Mouse (Mus musculus) midbrain, postnatal 0 days (tissue): ENCODE results near the gene Nexn. TPM values are rescaled to one million over a fixed set of nuclear protein-coding genes. Genes with fewer than 3 reads are reported as not detected.
"Not testable (repeated sequence)": the region's sequence is repeated elsewhere in the genome, so short reads cannot be mapped to it uniquely, and the experiment has no call there.

Experiments used
- ATAC-seq: fragments of 200-750 bp; cut with Nextera tagmentation; 2 replicates; pipeline ENCODE4 v1.8.0; 2017; ENCODE audit warnings: moderate number of reproducible peaks, mild to moderate bottlenecking, moderate TSS enrichment, moderate library complexity; ENCODE audit not compliant: low FRiP score
- DNase-seq: peaks from one replicate; pipeline ENCODE4 v3.0.0-alpha.2; 2015; ENCODE audit warnings: low spot score
- H3K27ac ChIP-seq: fragments of 300-500 bp; sonication (generic); 2 replicates; pipeline ENCODE4 v1.5.1; 2014; ENCODE audit warnings: low read depth, mild to moderate bottlenecking, low read length, mixed read lengths
- H3K27me3 ChIP-seq: fragments of 300-500 bp; sonication (generic); 2 replicates; pipeline ENCODE4 v1.6.1; 2014; ENCODE audit warnings: low read length, control low read depth, mixed read lengths; ENCODE audit not compliant: insufficient read depth
- H3K36me3 ChIP-seq: fragments of 300-500 bp; sonication (generic); 2 replicates; pipeline ENCODE4 v1.6.1; 2014; ENCODE audit warnings: low read length, control low read depth, mixed read lengths; ENCODE audit not compliant: insufficient read depth
- H3K4me1 ChIP-seq: fragments of 300-500 bp; sonication (generic); 2 replicates; pipeline ENCODE4 v1.6.1; 2014; ENCODE audit warnings: mild to moderate bottlenecking, control low read depth, antibody characterized with exemption, low read length, mixed read lengths; ENCODE audit not compliant: insufficient read depth
- H3K4me2 ChIP-seq: fragments of 300-500 bp; sonication (generic); 2 replicates; pipeline ENCODE4 v1.6.1; 2014; ENCODE audit warnings: low read depth, mild to moderate bottlenecking, low read length, mixed read lengths; ENCODE audit not compliant: poor library complexity, severe bottlenecking
- H3K4me3 ChIP-seq: fragments of 300-500 bp; sonication (generic); 2 replicates; pipeline ENCODE4 v1.5.1; 2014; ENCODE audit warnings: low read depth, mild to moderate bottlenecking, low read length, moderate library complexity
- H3K9ac ChIP-seq: fragments of 300-500 bp; sonication (generic); replicated peaks from 2 replicates; pipeline ENCODE4 v1.6.1; 2014; ENCODE audit warnings: mild to moderate bottlenecking, low read length, moderate library complexity, mixed read lengths; ENCODE audit not compliant: poor library complexity, severe bottlenecking
- H3K9me3 ChIP-seq: fragments of 300-500 bp; sonication (generic); 2 replicates; pipeline ENCODE4 v1.6.1; 2016; ENCODE audit warnings: low read length, control low read depth
- CTCF ChIP-seq: IDR thresholded peaks from 2 replicates; pipeline ENCODE4 v1.5.1; 2016; ENCODE audit warnings: antibody characterized with exemption, mild to moderate bottlenecking
- WGBS: fragments of 180-500 bp; shearing (Covaris S2); extraction: QIAGEN DNeasy Blood & Tissue Kit; methylation state at CpG from one replicate; pipeline ENCODE4 v1.1.7; 2014; 5-methylcytosine and 5-hydroxymethylcytosine counted together
- polyA plus RNA-seq: library from polyadenylated mRNA; unstranded; fragments of >200 nt; fragmentation: Nextera tagmentation; extraction: Ambion mirVana; gene quantifications from 2 replicates; pipeline ENCODE4 v1.2.1, GENCODE M21; 2015
- total RNA-seq: library from RNA; depleted of rRNA; stranded (reverse); fragments of >200 nt; gene quantifications from 2 replicates; pipeline ENCODE4 v1.2.3, GENCODE M21; 2014

The Nexn gene
- total and polyA plus RNA-seq, 2 experiments from 2014 or later, result 0.11 to 2.3 TPM

DNA sequence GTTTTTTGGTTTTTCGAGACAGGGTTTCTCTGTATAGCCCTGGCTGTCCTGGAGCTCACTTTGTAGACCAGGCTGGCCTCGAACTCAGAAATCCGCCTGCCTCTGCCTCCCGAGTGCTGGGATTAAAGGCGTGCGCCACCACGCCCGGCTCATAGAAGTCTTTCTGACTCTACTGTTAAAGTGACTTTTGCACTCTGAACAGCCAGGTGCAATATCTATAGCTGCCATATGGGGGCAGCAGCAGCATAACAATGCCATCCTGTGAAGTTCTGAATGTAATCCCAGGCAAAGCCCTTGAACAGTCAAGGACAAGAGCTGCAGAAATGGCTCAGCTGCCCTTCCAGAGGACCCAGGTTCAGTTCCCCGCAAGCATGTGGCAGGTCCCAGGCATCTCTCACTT lies 6.7 kb downstream of the Nexn start:
- not testable (repeated sequence) for H3K4me1 ChIP-seq, H3K4me2 ChIP-seq, ATAC-seq, H3K36me3 ChIP-seq, H3K9ac ChIP-seq, H3K4me3 ChIP-seq, H3K27me3 ChIP-seq, H3K27ac ChIP-seq, H3K9me3 ChIP-seq
- peak; percentile 82 for DNase-seq
- WGBS, result 43% methylated on average over 6 of the region's 9 CpGs
- peak; percentile 80 for TF ChIP-seq CTCF

DNA sequence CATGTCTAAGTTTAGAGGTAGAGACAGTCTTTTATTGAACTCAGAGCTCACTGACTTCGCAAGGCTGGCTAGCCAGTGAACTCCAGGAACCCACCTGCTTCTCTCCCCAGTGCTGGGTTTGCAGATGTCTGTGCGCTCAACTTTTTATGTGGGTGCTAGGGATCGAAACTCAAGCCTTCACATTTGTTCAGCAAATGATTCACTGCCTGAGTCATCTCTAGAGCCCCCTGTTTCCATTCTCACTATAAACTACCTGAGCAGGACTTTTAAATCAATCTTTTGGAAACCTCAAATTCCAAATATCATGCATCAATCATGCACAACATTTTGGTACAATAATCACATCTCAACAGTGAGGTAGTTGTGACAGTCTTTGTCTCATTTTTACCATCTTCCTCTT lies 8.6 kb downstream of the Nexn start:
- ATAC-seq, result no peak
- Histone ChIP-seq H3K9ac (no peak overlapping the region), H3K4me3 (no peak overlapping the region), H3K36me3 (no peaks in the 10 kb centered on the region), H3K9me3 (no peaks in the 10 kb centered on the region), H3K4me2 (no peak overlapping the region), H3K27ac (no peak overlapping the region), H3K4me1 (no peaks in the 10 kb centered on the region), H3K27me3 (no peaks in the 10 kb centered on the region)
- DNase-seq, result no peak
- no peak for TF ChIP-seq CTCF
- WGBS, result 90% methylated on average over 3 of the region's 3 CpGs

DNA sequence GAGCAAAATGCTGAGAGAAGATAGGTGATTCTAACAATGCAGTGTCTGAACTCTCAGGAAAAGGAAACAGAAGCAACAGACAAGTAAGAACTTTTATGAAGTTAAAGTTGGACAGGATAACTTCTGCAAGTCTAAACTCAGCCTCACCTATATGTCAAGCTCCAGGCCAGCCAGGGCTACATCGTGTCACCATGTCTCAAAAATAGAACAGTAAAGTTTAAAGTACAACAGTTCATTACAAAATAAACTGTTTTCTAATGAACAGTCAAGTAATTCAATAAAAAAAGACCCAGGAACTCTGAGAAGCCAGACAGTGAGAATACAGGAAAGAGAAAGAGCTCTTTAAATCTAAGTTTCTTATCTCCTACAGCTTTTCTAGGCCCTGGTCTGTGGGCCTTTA lies 15.7 kb downstream of the Nexn start:
- TF ChIP-seq CTCF, result no peak
- WGBS, result 89% methylated on average over 1 of the region's 1 CpGs
- ATAC-seq, result no peak

DNA sequence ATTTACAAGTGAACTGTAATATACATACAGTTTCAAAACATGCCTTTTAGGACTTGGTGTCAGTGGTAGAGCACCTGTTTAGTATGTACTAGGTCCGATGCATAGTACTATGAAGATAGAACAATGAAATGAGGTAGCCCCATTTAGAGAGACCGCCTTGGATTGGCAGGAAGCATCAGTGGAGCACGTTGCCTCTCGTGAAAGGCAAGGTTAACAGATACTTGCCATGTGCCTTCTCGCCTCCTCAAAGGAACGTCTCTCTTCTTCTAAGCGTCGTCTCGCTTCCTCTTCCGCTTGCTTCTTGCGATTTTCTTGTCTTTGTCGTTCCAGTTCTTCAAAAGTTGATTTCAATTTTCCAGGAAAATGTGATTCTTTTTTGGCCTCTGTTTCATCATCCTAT lies 18.4 kb downstream of the Nexn start:
- 91% methylated on average over 12 of the region's 12 CpGs for WGBS
- TF ChIP-seq CTCF, result no peak
- no peak for ATAC-seq
- Histone ChIP-seq H3K9me3 (no peaks in the 10 kb centered on the region), H3K36me3 (no peaks in the 10 kb centered on the region), H3K27ac (no peak overlapping the region), H3K4me2 (no peak overlapping the region), H3K4me3 (no peak overlapping the region), H3K27me3 (no peaks in the 10 kb centered on the region), H3K9ac (no peak overlapping the region), H3K4me1 (no peaks in the 10 kb centered on the region)
- no peak for DNase-seq

More for the DNA sequence above, 15.7 kb downstream of the Nexn start:
- Histone ChIP-seq H3K4me2 (no peak overlapping the region), H3K27me3 (no peaks in the 10 kb centered on the region), H3K36me3 (no peaks in the 10 kb centered on the region), H3K4me3 (no peak overlapping the region), H3K9ac (no peak overlapping the region), H3K4me1 (no peaks in the 10 kb centered on the region), H3K9me3 (no peaks in the 10 kb centered on the region), H3K27ac (no peak overlapping the region)
- DNase-seq, result no peak

DNA sequence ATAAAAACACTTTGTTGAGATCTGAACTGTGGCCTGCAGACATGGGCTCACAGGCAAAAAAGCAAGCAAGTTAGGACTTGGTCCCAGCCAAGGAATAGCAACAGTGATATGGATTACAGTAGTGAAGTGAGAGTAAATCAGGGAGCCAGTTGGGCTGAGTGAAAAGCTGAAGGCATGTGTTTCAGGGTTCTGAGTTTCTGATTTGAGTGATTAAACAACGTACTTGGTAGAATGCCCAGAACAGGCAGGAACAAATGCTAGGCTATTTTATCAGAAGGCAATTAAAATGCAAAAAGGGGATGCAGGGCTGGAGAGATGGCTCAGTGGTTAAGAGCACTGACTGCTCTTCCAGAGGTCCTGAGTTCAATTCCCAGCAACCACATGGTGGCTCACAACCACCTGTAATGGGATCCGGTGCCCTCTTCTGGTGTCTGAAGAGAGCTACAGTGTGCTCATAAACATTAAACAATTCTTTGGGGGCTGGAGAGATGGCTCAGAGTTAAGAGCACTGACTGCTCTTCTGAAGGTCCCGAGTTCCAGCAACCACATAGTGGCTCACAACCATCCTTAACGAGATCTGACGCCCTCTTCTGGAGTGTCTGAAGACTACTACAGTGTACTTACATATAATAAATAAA lies 20.8 kb downstream of the Nexn start:
- DNase-seq, result no peak
- no peak overlapping the region for H3K27ac ChIP-seq
- no peak overlapping the region for H3K9ac ChIP-seq
- H3K4me2 ChIP-seq, result no peak overlapping the region
- ATAC-seq, result no peak
- TF ChIP-seq CTCF, result no peak
- no peaks in the 10 kb centered on the region for H3K4me1 ChIP-seq
- H3K36me3 ChIP-seq, result no peaks in the 10 kb centered on the region
- H3K4me3 ChIP-seq, result no peak overlapping the region
- no peaks in the 10 kb centered on the region for H3K27me3 ChIP-seq
- WGBS, result 68% methylated on average over 5 of the region's 5 CpGs
- H3K9me3 ChIP-seq, result no peaks in the 10 kb centered on the region

DNA sequence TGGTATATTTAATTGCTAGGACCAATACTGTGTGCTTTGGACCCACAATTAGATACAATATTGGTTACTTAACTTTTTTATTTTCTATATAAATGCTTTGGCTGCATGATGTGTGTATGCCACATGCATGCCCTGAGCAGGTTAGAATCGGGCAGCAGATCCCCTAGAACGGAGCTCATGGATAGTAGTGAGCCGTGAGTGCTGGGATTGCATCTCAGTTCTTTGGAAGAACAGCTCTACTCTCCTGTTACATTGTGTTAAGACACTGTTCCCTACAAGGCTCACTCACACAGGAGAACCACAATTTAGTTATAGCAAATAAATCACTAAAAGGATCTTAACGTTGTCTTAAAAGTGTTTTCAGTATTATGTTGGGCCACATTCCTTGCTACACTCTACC lies 22.8 kb downstream of the Nexn start:
- Histone ChIP-seq H3K27ac (no peak overlapping the region), H3K4me2 (no peak overlapping the region), H3K36me3 (peaks cover 4% of the 10 kb centered on the region), H3K4me3 (no peak overlapping the region), H3K9me3 (no peaks in the 10 kb centered on the region), H3K4me1 (no peaks in the 10 kb centered on the region), H3K9ac (no peak overlapping the region), H3K27me3 (no peaks in the 10 kb centered on the region)
- no peak for TF ChIP-seq CTCF
- 81% methylated on average over 4 of the region's 4 CpGs for WGBS
- ATAC-seq (no peak), DNase-seq (no peak)
